Mouse (Mus musculus): Measurements from ENCODE around the gene 1500009L16Rik. TPM values are rescaled to one million over a fixed set of nuclear protein-coding genes. Genes with fewer than 3 reads are reported as not detected.
A peak's percentile ranks its signal among the peaks of the same experiment; 100 is the strongest.

1500009L16Rik gene
- polyA plus RNA-seq, 1 experiment from 2014 or later = 44.4 TPM

DNA sequence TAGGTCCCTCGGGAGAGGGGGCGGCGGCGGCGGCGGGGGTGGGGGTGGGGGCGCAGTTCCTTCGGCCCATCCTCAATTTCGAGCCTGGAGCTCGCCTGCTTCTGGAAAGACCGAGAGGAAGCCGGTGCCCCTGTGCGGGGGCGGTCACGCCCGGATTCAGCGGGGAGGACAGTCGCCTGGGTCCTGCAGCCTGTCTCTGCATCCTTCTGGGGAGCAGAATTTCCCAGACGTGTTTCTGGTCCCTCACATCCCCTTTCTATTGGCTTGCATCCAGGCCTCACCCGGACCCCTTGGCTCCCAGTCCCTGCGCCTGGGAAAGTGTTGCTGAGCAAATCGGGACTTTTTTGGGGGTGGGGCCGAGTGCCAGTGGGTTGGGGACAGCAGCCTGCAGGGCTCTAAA lies 390 bp downstream of the 1500009L16Rik start:
- WGBS = under 1% methylated on average over 21 of the region's 23 CpGs
- H3K9me3 ChIP-seq (ENCODE audit: control insufficient read depth, low read length) = peaks cover 5% of the 10 kb centered on the region; the same call in 1 of the 2 replicates
- ATAC-seq (ENCODE audit: low read depth) = peak; percentile 73
- peaks cover 17% of the 10 kb centered on the region for H3K4me1 ChIP-seq (replicated peaks; ENCODE audit: control insufficient read depth, insufficient read depth, low read length)
- peak overlapping the region; percentile 66 for H3K9ac ChIP-seq (ENCODE audit: low read length)
- peak overlapping the region; percentile 70 for H3K4me3 ChIP-seq (ENCODE audit: low read length)
- no peaks in the 10 kb centered on the region for H3K36me3 ChIP-seq (ENCODE audit: control insufficient read depth, insufficient read depth, low read length)
- no peak overlapping the region; the same call in 1 of the 2 replicates for H3K27ac ChIP-seq (ENCODE audit: low read length)
- H3K4me2 ChIP-seq (ENCODE audit: low read depth, low read length) = peak overlapping the region; percentile 89
- no peaks in the 10 kb centered on the region for H3K27me3 ChIP-seq (ENCODE audit: control insufficient read depth, insufficient read depth, low read depth, low read length)

DNA sequence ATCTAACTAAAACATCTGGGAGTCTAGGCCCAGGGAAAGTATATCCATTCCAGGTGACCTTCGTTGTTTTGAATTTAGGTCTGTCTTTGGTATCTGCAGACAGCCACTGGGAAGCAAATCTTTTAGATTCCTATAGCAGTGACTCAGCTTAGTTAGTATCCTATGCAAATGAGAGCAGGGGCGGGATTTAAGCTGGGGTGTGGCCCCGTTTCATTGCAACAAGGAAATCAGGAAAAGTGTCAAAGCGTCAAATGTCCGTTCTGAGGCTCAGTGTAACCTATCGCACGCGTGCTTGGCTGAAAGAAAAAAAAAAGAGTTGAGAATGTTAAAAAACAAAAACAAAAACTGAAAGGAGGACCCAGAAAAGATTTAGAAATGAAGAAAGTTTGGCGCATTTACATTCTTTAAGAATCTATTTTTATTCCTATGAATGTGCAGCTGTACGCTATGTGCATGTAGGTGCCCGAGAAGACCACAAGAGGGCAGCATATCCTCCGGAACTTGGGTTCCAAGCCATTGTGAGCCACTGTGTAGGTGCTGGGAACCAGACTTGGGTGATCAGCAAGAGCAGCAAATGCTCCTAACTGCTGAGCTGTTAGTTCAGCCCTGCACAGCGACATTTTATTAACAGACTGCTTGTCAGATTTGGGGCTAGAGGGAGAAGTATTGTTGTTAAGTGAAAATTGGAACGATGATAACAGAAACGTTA lies 1.8 kb downstream of the 1500009L16Rik start:
- Histone ChIP-seq H3K4me2 (ENCODE audit: low read depth, low read length) (no peak overlapping the region), H3K9ac (ENCODE audit: low read length) (no peak overlapping the region), H3K27ac (ENCODE audit: low read length) (no peak overlapping the region), H3K4me3 (ENCODE audit: low read length) (no peak overlapping the region), H3K27me3 (ENCODE audit: control insufficient read depth, insufficient read depth, low read depth, low read length) (no peaks in the 10 kb centered on the region), H3K36me3 (ENCODE audit: control insufficient read depth, insufficient read depth, low read length) (no peaks in the 10 kb centered on the region), H3K9me3 (ENCODE audit: control insufficient read depth, low read length) (peaks cover 5% of the 10 kb centered on the region; the same call in 1 of the 2 replicates), H3K4me1 (replicated peaks; ENCODE audit: control insufficient read depth, insufficient read depth, low read length) (peaks cover 17% of the 10 kb centered on the region)
- 84% methylated on average over 15 of the region's 15 CpGs for WGBS
- no peak for ATAC-seq (ENCODE audit: low read depth)

DNA sequence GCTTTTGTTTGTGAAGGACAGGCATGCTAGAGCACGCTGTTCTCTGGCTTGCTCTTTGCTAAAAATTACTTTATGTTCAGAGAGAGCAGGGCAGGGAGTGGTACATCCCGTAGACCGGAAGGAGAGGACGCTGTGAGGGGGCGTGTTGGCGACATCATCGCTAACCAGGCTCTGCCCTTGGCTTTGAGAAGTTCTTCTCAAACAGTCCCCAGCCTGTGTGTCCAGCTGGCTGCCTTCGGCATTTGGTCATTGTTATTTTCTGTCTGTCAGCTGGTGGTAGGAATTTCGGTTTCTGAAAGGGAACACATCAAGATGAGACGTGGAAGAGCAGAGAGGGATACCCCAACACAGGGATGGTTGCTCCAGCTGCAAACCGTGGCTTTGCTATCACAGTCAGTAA lies 3.5 kb downstream of the 1500009L16Rik start:
- Histone ChIP-seq H3K9me3 (ENCODE audit: control insufficient read depth, low read length) (peaks cover 5% of the 10 kb centered on the region; the same call in 1 of the 2 replicates), H3K4me1 (replicated peaks; ENCODE audit: control insufficient read depth, insufficient read depth, low read length) (peaks cover 17% of the 10 kb centered on the region), H3K4me3 (ENCODE audit: low read length) (no peak overlapping the region), H3K27ac (ENCODE audit: low read length) (peak overlapping the region; percentile 28), H3K27me3 (ENCODE audit: control insufficient read depth, insufficient read depth, low read depth, low read length) (no peaks in the 10 kb centered on the region), H3K36me3 (ENCODE audit: control insufficient read depth, insufficient read depth, low read length) (no peaks in the 10 kb centered on the region), H3K4me2 (ENCODE audit: low read depth, low read length) (no peak overlapping the region; the same call in 1 of the 2 replicates), H3K9ac (ENCODE audit: low read length) (no peak overlapping the region)
- WGBS = 49% methylated on average over 11 of the region's 11 CpGs
- peak; percentile 46 for ATAC-seq (ENCODE audit: low read depth)

DNA sequence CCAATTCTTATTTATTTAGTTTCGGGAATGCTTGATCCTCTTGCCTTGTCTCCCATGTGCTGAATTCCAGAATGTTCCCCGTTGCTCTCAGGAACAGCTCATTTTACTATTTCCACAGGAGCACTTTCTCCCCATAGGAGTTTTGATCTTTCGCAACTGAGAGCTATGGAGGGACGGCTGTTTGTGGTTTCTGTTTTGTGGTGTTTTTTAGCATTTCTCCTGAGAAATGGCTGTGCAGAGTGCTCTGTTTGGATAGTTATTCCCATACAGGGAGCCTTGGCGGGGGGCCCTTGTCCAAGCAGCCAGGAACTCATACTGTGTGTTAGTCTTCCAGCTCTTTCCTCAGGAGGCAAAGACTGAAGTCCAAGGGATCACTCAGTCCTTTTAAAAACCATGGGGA lies 5.2 kb downstream of the 1500009L16Rik start:
- ATAC-seq (ENCODE audit: low read depth) = no peak
- Histone ChIP-seq H3K36me3 (ENCODE audit: control insufficient read depth, insufficient read depth, low read length) (no peaks in the 10 kb centered on the region), H3K27me3 (ENCODE audit: control insufficient read depth, insufficient read depth, low read depth, low read length) (no peaks in the 10 kb centered on the region), H3K4me3 (ENCODE audit: low read length) (no peak overlapping the region), H3K4me1 (replicated peaks; ENCODE audit: control insufficient read depth, insufficient read depth, low read length) (peaks cover 11% of the 10 kb centered on the region), H3K9me3 (ENCODE audit: control insufficient read depth, low read length) (peaks cover 5% of the 10 kb centered on the region; the same call in 1 of the 2 replicates), H3K4me2 (ENCODE audit: low read depth, low read length) (no peak overlapping the region), H3K27ac (ENCODE audit: low read length) (no peak overlapping the region), H3K9ac (ENCODE audit: low read length) (no peak overlapping the region)
- 78% methylated on average over 5 of the region's 5 CpGs for WGBS

DNA sequence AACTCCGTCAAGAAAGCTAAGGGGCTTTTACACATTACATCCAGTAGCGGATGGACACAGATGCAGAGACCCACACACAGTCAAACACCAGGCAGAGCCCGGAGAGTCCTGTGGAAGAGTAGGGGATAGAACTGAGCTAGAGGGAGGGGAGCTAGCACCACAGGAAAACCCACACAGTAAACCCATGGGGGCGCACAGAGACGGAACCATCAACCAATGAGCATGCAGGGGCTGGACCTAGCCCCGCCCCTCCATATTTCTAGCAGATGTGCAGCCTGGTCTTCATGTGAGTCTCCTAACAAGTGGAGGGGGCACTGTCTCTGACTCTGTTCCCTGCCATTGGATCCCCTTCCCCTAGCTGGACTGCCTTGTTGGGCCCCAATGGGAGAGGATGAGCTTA lies 5.9 kb downstream of the 1500009L16Rik start:
- Histone ChIP-seq H3K9me3 (ENCODE audit: control insufficient read depth, low read length) (peaks cover 5% of the 10 kb centered on the region; the same call in 1 of the 2 replicates), H3K4me3 (ENCODE audit: low read length) (no peak overlapping the region), H3K36me3 (ENCODE audit: control insufficient read depth, insufficient read depth, low read length) (no peaks in the 10 kb centered on the region), H3K9ac (ENCODE audit: low read length) (no peak overlapping the region), H3K4me2 (ENCODE audit: low read depth, low read length) (no peak overlapping the region), H3K27me3 (ENCODE audit: control insufficient read depth, insufficient read depth, low read depth, low read length) (no peaks in the 10 kb centered on the region), H3K4me1 (replicated peaks; ENCODE audit: control insufficient read depth, insufficient read depth, low read length) (peaks cover 7% of the 10 kb centered on the region), H3K27ac (ENCODE audit: low read length) (no peak overlapping the region)
- no peak for ATAC-seq (ENCODE audit: low read depth)
- WGBS = 72% methylated on average over 6 of the region's 6 CpGs

DNA sequence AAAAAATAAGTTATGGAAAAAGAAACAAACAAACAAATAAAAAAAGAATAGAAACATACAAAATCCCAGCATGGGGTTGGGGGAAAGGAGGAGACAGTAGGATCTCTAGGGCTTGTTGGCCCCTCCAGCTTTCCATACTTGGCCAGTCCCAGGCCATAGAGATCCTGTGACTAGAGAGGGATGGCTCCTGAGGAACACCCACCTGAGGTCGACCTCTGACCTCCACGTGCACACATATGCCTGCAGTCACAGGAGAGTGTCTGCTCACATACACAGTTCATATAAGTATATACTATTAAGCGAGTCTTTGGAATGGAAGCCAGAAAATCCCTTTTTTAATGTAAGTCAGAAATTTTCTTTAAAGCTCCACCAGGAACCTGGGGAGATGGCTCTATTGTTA lies 6.4 kb downstream of the 1500009L16Rik start:
- Histone ChIP-seq H3K36me3 (ENCODE audit: control insufficient read depth, insufficient read depth, low read length) (no peaks in the 10 kb centered on the region), H3K4me3 (ENCODE audit: low read length) (no peak overlapping the region), H3K4me1 (replicated peaks; ENCODE audit: control insufficient read depth, insufficient read depth, low read length) (peaks cover 2% of the 10 kb centered on the region; the same call in 1 of the 2 replicates), H3K9ac (ENCODE audit: low read length) (no peak overlapping the region), H3K27ac (ENCODE audit: low read length) (no peak overlapping the region), H3K9me3 (ENCODE audit: control insufficient read depth, low read length) (peaks cover 5% of the 10 kb centered on the region; the same call in 1 of the 2 replicates), H3K27me3 (ENCODE audit: control insufficient read depth, insufficient read depth, low read depth, low read length) (no peaks in the 10 kb centered on the region), H3K4me2 (ENCODE audit: low read depth, low read length) (no peak overlapping the region)
- ATAC-seq (ENCODE audit: low read depth) = no peak
- 76% methylated on average over 3 of the region's 3 CpGs for WGBS

DNA sequence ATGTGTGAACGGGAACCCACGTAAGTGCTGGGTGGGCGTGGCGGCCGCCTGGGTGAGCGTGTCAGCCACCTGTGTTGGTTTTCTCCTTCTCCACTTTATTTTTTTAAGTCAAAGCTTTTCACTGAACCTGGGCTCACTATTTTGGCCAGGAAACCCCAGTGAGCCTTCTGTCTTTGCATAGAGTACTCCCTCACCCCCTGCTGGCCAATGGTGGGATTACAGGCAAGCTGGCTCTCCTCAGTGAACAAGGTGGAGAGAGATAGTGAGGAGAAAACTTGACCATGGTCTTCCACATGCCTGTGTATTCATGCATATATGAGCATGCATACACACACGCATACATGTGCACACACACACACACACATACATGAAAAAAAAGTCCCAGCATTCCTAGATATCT lies 6.8 kb downstream of the 1500009L16Rik start:
- Histone ChIP-seq H3K9ac (ENCODE audit: low read length) (no peak overlapping the region), H3K4me2 (ENCODE audit: low read depth, low read length) (no peak overlapping the region), H3K4me3 (ENCODE audit: low read length) (no peak overlapping the region), H3K9me3 (ENCODE audit: control insufficient read depth, low read length) (peaks cover 5% of the 10 kb centered on the region; the same call in 1 of the 2 replicates), H3K4me1 (replicated peaks; ENCODE audit: control insufficient read depth, insufficient read depth, low read length) (0 out of 2 replicates have a peak, but pooled peaks cover 2% of the 10 kb centered on the region), H3K36me3 (ENCODE audit: control insufficient read depth, insufficient read depth, low read length) (no peaks in the 10 kb centered on the region), H3K27me3 (ENCODE audit: control insufficient read depth, insufficient read depth, low read depth, low read length) (no peaks in the 10 kb centered on the region), H3K27ac (ENCODE audit: low read length) (no peak overlapping the region)
- ATAC-seq (ENCODE audit: low read depth) = 0 out of 2 replicates have a peak, but pooled peaks have one; percentile 15
- 20% methylated on average over 7 of the region's 7 CpGs for WGBS

DNA sequence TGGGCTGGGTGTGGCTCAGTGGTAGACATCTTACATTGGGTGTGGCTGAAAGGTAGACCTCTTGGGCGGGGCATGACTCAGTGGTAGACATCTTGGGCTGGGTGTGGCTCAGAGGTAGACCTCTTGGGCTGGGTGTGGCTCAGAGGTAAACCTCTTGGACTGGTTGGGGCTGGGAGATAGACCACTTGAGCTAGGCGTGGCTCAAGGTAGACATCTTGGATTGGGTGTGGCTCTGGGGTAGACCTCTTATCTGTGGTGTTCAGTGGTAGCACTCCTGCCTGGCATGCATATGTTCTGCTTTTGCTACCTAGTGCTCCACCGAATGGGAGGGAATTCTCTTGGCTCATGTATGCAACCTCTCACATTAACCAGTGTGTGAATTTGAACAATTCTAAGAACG lies 11.1 kb downstream of the 1500009L16Rik start:
- 78% methylated on average over 4 of the region's 4 CpGs for WGBS
- Histone ChIP-seq H3K27ac (ENCODE audit: low read length) (no peak overlapping the region), H3K9me3 (ENCODE audit: control insufficient read depth, low read length) (no peaks in the 10 kb centered on the region), H3K9ac (ENCODE audit: low read length) (no peak overlapping the region), H3K27me3 (ENCODE audit: control insufficient read depth, insufficient read depth, low read depth, low read length) (no peaks in the 10 kb centered on the region), H3K4me3 (ENCODE audit: low read length) (no peak overlapping the region), H3K4me2 (ENCODE audit: low read depth, low read length) (no peak overlapping the region), H3K36me3 (ENCODE audit: control insufficient read depth, insufficient read depth, low read length) (no peaks in the 10 kb centered on the region), H3K4me1 (replicated peaks; ENCODE audit: control insufficient read depth, insufficient read depth, low read length) (peaks cover 5% of the 10 kb centered on the region)
- ATAC-seq (ENCODE audit: low read depth) = no peak

DNA sequence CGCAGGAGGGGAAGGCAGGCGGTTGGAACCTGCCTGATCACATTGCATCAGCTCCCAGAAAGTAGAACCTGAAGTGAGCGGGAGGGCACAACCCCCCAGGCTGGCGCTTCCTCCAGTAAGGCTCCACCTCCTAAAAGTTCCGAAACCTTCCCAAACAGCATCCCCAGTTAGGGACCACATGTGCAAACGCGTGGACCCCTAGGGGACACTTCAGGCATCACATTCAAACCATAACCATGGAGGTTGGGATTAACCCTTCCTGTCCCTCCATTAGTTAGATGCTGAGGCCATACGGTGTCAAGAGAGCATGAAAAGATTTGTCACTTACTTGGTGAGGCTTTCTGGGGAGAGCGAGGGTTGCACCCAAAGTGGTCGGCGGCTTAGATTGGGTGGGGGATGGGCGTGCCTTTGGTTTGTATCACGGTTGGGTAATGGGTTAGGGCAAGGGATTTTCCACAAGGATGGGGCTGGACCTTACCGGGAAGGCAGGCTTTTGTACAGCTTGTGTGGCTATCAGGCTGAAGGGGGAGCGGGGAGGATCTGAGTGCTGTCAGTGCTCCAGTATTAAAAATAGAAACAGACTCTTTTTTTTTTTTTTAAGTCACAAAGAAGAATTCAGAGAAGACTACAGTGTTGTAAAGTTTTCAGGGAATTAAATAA lies 16.5 kb downstream of the 1500009L16Rik start:
- Histone ChIP-seq H3K4me2 (ENCODE audit: low read depth, low read length) (no peak overlapping the region), H3K27ac (ENCODE audit: low read length) (0 out of 2 replicates have a peak overlapping the region, but pooled peaks have one; percentile 16)
- peak; percentile 76 for ATAC-seq (ENCODE audit: low read depth)

More for the DNA sequence above, 16.5 kb downstream of the 1500009L16Rik start:
- Histone ChIP-seq H3K4me3 (ENCODE audit: low read length) (no peak overlapping the region), H3K4me1 (replicated peaks; ENCODE audit: control insufficient read depth, insufficient read depth, low read length) (peaks cover 4% of the 10 kb centered on the region), H3K9ac (ENCODE audit: low read length) (no peak overlapping the region), H3K36me3 (ENCODE audit: control insufficient read depth, insufficient read depth, low read length) (peaks cover 3% of the 10 kb centered on the region; the same call in 1 of the 2 replicates), H3K9me3 (ENCODE audit: control insufficient read depth, low read length) (peaks cover 13% of the 10 kb centered on the region), H3K27me3 (ENCODE audit: control insufficient read depth, insufficient read depth, low read depth, low read length) (no peaks in the 10 kb centered on the region)
- WGBS = 73% methylated on average over 15 of the region's 15 CpGs

Data from lung, embryonic 16.5 days (tissue).